Mouse (Mus musculus) liver, embryonic 16.5 days (tissue): ENCODE measurements around the gene Ermap. TPM values are rescaled to one million over a fixed set of nuclear protein-coding genes. Genes with fewer than 3 reads are reported as not detected.
A peak's percentile ranks its signal among the peaks of the same experiment; 100 is the strongest.

Source experiments
- ATAC-seq: fragments of 200-750 bp; cut with Nextera tagmentation; 2 replicates; pipeline ENCODE4 v1.8.0; 2017; ENCODE audit warnings: low read depth, mild to moderate bottlenecking, moderate number of reproducible peaks, moderate library complexity
- H3K27ac ChIP-seq: fragments of 300-500 bp; sonication (generic); 2 replicates; pipeline ENCODE4 v1.5.1; 2014; ENCODE audit warnings: mild to moderate bottlenecking, low read length
- H3K27me3 ChIP-seq: fragments of 300-500 bp; sonication (generic); 2 replicates; pipeline ENCODE4 v1.6.1; 2014; ENCODE audit warnings: low read depth, low read length, mixed read lengths; ENCODE audit not compliant: control insufficient read depth, insufficient read depth
- H3K36me3 ChIP-seq: fragments of 300-500 bp; sonication (generic); 2 replicates; pipeline ENCODE4 v1.6.1; 2014; ENCODE audit warnings: mild to moderate bottlenecking; ENCODE audit not compliant: control insufficient read depth, insufficient read depth
- H3K4me1 ChIP-seq: fragments of 300-500 bp; sonication (generic); 2 replicates; pipeline ENCODE4 v1.6.1; 2014; ENCODE audit warnings: low read depth, low read length, mixed read lengths; ENCODE audit not compliant: control insufficient read depth
- H3K4me2 ChIP-seq: fragments of 300-500 bp; sonication (generic); 2 replicates; pipeline ENCODE4 v1.6.1; 2014; ENCODE audit warnings: low read depth, low read length, mixed read lengths
- H3K4me3 ChIP-seq: fragments of 300-500 bp; sonication (generic); 2 replicates; pipeline ENCODE4 v1.5.1; 2014; ENCODE audit warnings: low read depth, mild to moderate bottlenecking, low read length
- H3K9ac ChIP-seq: fragments of 300-500 bp; sonication (generic); 2 replicates; pipeline ENCODE4 v1.6.1; 2014; ENCODE audit warnings: low read depth, low read length
- H3K9me3 ChIP-seq: fragments of 300-500 bp; sonication (generic); replicated peaks from 2 replicates; pipeline ENCODE4 v1.6.1; 2016; ENCODE audit warnings: low read length; ENCODE audit not compliant: control insufficient read depth
- WGBS: fragments of 180-500 bp; shearing (Covaris S2); extraction: QIAGEN DNeasy Blood & Tissue Kit; methylation state at CpG from one replicate; pipeline ENCODE4 v1.1.7; 2014; ENCODE audit not compliant: insufficient replicate concordance; 5-methylcytosine and 5-hydroxymethylcytosine counted together
- polyA plus RNA-seq: library from polyadenylated mRNA; unstranded; fragments of >200 nt; fragmentation: Nextera tagmentation; extraction: Ambion mirVana; gene quantifications from 2 replicates; pipeline ENCODE4 v1.2.1, GENCODE M21; 2015

Gene Ermap
- polyA plus RNA-seq, 1 experiment from 2014 or later, result 359 TPM

DNA sequence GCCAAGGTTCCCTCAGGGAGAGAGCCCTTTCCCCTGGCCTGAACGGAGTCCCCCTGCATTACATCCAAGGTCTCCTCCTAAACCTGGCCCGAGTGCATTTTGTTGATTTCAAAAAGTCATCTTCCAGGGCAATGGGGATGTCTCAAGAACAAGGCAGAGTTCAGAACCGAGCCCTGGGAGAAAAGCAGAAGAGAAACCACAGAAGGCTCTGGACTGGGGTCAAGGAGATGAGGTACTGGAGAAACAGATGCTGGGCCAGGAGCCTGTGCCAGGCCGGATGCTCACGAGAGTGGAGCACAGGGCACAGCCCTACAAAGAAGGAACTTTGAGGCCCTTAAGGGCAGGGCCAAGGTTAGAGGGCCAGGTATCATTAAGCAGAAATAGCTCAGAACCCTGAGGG is 12.1 kb downstream of the Ermap start:
- Histone ChIP-seq H3K4me3 (no peak overlapping the region), H3K9ac (no peak overlapping the region), H3K4me1 (peaks cover 11% of the 10 kb centered on the region), H3K27me3 (no peaks in the 10 kb centered on the region), H3K4me2 (no peak overlapping the region), H3K9me3 (no peaks in the 10 kb centered on the region), H3K36me3 (peaks cover 61% of the 10 kb centered on the region), H3K27ac (no peak overlapping the region)
- ATAC-seq, result no peak
- 67% methylated on average over 5 of the region's 5 CpGs for WGBS

DNA sequence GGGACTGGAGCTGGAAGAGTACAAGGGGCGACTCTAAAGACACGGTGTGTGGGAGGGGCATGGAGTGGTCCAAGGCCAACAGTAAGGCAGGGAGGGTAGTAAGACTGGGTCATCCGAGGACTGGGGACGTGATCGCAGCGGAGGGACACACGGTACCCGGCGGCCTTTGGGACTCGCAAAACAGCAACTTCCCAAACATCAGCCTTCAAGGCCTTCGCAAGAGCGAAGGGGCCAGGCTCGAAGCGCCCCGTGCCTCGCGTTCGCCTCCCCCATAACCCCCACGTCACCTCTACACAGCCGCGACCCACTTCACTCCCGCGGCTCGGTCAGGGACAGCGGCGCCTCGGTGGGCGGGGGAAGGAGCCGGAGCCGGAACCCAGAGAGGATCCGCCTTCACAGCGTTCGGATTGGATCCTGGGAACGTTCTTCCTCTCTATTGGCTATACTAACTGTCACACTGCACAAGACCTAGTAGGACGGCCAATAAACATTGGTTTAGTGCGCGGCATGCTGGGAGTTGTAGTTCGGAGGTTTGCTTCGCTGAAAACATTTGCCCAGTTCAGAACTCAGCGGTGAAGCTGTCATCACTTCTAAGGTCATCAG is 15.9 kb downstream of the Ermap start, which contains the start of gene Zfp691:
Zfp691 (minus strand) TSS at position 345 of the 603 bp plus-strand sequence.
- Histone ChIP-seq H3K36me3 (peaks cover 24% of the 10 kb centered on the region), H3K9ac (peak within 1 kb of the TSS; percentile 91), H3K27ac (peak within 1 kb of the TSS; percentile 76), H3K9me3 (no peaks in the 10 kb centered on the region), H3K4me1 (peaks cover 11% of the 10 kb centered on the region), H3K4me2 (peak within 1 kb of the TSS; percentile 91), H3K27me3 (no peaks in the 10 kb centered on the region), H3K4me3 (peak within 1 kb of the TSS; percentile 81)
- WGBS, result under 1% methylated on average over 40 of the region's 40 CpGs
- ATAC-seq, result peak; percentile 99

DNA sequence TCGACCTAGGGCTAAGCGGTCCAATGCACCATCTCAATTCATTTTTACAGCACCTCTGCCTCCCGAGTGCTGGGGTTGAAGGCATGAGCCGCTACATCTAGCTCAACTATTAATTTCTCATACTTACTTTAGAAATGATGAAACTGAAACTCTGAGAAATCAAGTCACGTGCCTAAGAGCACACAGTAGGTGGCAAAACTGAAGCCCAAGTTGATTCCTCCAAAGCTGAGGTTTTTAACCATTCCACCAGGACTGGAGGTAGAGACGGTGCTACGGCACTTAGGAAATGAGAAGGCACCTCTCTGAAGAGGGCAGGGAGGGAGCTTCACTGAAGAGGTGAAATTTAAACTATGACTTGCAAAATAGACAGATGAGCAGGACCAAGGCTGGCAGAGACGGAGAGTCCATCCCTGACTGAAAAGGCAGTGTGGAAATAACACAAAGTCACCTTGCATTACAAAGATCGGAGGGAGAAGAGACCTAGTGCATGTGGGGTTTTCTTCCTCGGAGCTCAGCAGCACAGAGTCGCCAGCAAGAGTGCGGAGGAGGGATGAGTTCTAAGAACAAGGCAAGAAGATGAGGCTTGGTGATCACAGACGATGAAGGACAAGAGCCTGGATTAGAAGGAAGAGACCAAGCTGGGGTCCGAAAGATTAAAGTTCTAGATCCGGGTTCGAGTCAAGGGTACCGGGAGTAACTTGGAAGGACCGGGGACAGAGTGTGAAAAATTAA is 16.7 kb downstream of the Ermap start:
- peaks cover 11% of the 10 kb centered on the region for H3K4me1 ChIP-seq
- peak overlapping the region; percentile 91 for H3K9ac ChIP-seq
- H3K9me3 ChIP-seq, result no peaks in the 10 kb centered on the region
- no peak for ATAC-seq
- peak overlapping the region; percentile 76 for H3K27ac ChIP-seq
- peak overlapping the region; percentile 81 for H3K4me3 ChIP-seq
- WGBS, result 24% methylated on average over 18 of the region's 18 CpGs
- peaks cover 16% of the 10 kb centered on the region for H3K36me3 ChIP-seq
- H3K4me2 ChIP-seq, result peak overlapping the region; percentile 91
- no peaks in the 10 kb centered on the region for H3K27me3 ChIP-seq

DNA sequence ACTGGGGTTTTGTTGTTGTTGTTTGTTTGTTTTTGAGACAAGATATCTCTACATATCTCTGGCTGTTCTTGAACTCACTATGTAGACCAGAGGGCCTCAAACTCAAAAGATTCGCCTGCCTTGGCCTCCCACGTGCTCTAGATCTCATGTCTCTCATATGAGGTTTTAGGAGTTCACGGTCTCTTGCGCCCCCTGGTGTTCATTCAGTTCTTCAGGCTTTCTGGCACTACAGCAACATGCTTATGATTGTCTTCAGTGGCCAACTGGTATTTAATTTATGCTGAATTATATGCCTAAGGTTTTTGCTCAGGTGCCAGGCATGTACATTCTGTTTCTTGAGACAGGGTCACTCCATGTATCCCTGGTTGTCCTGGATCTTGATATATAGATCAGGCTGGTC is 22.1 kb downstream of the Ermap start:
- WGBS, result 3% methylated on average over 4 of the region's 4 CpGs
- Histone ChIP-seq H3K9me3 (no peaks in the 10 kb centered on the region), H3K4me2 (no peak overlapping the region), H3K36me3 (no peaks in the 10 kb centered on the region; the same call in 1 of the 2 replicates), H3K4me3 (no peak overlapping the region), H3K27me3 (no peaks in the 10 kb centered on the region), H3K27ac (no peak overlapping the region), H3K9ac (no peak overlapping the region), H3K4me1 (peaks cover 3% of the 10 kb centered on the region)
- no peak for ATAC-seq

DNA sequence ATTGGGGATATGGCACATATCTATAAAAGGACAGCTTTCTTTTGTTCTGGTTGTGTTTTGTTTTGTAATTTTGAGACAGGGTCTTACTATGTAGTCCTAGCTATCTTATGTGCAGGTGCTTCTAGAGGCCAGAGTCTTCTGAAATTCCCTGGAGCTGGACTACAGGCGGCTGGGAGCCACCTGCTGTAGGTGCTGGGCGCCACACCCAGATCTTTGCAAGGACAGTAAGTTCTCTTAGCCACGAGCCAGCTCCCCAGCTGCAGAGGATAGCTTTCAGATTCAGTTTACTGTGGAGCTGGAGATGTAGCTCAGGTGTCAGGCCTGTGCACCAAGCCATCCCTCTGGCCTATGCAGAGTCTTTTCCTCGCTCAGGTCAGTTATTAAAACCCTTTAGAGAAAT is 22.7 kb downstream of the Ermap start:
- Histone ChIP-seq H3K4me3 (no peak overlapping the region), H3K36me3 (no peaks in the 10 kb centered on the region; the same call in 1 of the 2 replicates), H3K4me1 (no peaks in the 10 kb centered on the region; the same call in 1 of the 2 replicates), H3K27me3 (no peaks in the 10 kb centered on the region), H3K27ac (no peak overlapping the region), H3K9me3 (no peaks in the 10 kb centered on the region), H3K4me2 (no peak overlapping the region), H3K9ac (no peak overlapping the region)
- WGBS, result 64% methylated on average over 4 of the region's 4 CpGs
- no peak for ATAC-seq

DNA sequence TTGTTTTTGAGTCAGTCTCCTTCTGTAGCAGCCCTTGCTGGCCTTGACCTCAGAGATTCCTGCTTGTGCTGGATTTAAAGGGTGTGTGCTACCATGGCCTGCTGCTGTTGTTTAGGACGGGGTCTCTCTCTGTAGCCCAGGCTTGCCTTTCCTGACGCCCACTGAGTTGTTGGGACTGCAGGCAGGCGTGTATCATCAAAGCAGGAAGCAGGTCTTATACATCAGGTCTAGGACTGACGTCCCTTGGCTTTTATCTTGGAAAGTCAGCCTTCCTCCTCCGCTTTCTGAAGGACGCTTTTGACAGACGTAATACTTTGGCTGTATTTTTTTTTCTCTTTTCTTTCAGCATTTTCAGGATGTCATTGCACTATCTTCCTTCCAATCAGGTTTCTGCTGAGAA is 23.9 kb downstream of the Ermap start:
- no peaks in the 10 kb centered on the region; the same call in 1 of the 2 replicates for H3K36me3 ChIP-seq
- H3K4me1 ChIP-seq, result no peaks in the 10 kb centered on the region; the same call in 1 of the 2 replicates
- WGBS, result 27% methylated on average over 7 of the region's 7 CpGs
- no peaks in the 10 kb centered on the region for H3K9me3 ChIP-seq
- H3K9ac ChIP-seq, result no peak overlapping the region
- H3K27me3 ChIP-seq, result no peaks in the 10 kb centered on the region
- ATAC-seq, result no peak
- no peak overlapping the region for H3K4me3 ChIP-seq
- no peak overlapping the region for H3K27ac ChIP-seq
- no peak overlapping the region for H3K4me2 ChIP-seq

DNA sequence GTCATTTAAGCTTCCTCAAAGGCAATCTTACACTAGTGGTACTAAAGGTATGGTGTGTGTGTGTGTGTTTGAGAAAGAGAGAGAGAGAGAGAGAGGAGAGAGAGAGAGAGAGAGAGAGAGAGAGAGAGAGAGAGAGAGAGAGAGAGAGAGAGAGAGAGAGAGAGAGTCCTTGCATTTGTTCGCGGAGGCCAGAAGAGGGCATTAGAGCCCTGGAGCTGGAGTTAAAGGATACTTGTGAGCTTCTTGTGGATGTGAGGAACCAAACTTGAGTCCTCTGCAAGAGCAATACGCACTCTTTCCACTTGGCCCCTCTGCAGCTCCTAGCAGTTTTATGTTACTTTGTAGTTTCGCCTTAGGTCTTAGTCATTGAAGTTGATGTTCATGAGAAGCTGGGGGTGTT is 26.8 kb downstream of the Ermap start:
- no peaks in the 10 kb centered on the region for H3K36me3 ChIP-seq
- no peak for ATAC-seq
- no peaks in the 10 kb centered on the region; the same call in 1 of the 2 replicates for H3K4me1 ChIP-seq
- no peaks in the 10 kb centered on the region for H3K9me3 ChIP-seq
- H3K4me3 ChIP-seq, result no peak overlapping the region
- H3K9ac ChIP-seq, result no peak overlapping the region
- H3K27me3 ChIP-seq, result no peaks in the 10 kb centered on the region
- no peak overlapping the region for H3K27ac ChIP-seq
- H3K4me2 ChIP-seq, result no peak overlapping the region
- 58% methylated on average over 4 of the region's 4 CpGs for WGBS

DNA sequence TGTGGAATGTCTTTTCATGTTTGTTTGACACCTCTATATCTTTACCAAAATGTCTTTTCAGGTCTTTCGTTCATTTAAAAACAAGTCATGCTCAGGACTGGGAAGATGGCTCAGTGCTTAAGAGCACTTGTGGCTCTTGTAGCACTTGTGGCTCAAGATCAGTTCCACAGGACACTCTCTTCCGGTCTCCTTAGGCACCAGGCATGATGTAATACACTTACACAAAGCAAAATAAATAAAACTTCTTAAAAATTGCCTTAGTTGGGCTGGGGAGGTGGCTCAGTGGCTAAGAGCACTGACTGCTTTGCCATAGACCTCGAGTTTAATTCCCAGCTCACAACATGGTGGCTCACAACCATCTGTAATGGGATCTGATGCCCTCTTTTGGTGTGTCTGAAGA is 28.5 kb downstream of the Ermap start:
- H3K4me2 ChIP-seq, result no peak overlapping the region
- WGBS, result 60% methylated on average over 3 of the region's 3 CpGs
- no peak for ATAC-seq
- no peaks in the 10 kb centered on the region for H3K36me3 ChIP-seq
- H3K9ac ChIP-seq, result no peak overlapping the region
- H3K9me3 ChIP-seq, result no peaks in the 10 kb centered on the region
- no peaks in the 10 kb centered on the region for H3K27me3 ChIP-seq
- no peak overlapping the region for H3K27ac ChIP-seq
- H3K4me1 ChIP-seq, result no peaks in the 10 kb centered on the region
- H3K4me3 ChIP-seq, result no peak overlapping the region

DNA sequence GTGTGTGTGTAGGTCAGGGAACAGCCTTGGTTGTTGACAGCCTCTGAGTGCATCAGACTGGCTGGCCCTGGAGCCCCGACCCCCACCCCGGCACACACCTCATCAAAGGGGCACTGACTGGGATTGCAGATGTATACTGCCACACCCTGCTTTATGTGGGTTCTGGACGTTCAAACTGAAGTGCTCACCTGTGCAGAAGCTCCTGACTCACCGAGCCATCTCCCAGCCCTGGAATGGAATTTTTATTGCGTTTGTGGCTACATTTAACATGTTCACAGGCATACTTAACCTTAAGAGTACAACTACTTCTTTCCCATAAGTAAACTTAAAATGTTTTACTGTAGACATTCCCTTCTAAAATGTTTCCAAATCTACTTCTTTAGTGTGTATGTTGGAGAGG is 31.9 kb downstream of the Ermap start:
- Histone ChIP-seq H3K27me3 (no peaks in the 10 kb centered on the region), H3K9me3 (no peaks in the 10 kb centered on the region), H3K36me3 (no peaks in the 10 kb centered on the region), H3K9ac (no peak overlapping the region), H3K27ac (no peak overlapping the region), H3K4me1 (no peaks in the 10 kb centered on the region), H3K4me2 (no peak overlapping the region), H3K4me3 (no peak overlapping the region)
- WGBS, result 73% methylated on average over 5 of the region's 5 CpGs
- no peak for ATAC-seq
